Mouse (Mus musculus): Measurements from ENCODE around the gene Tmem219. TPM values are rescaled to one million over a fixed set of nuclear protein-coding genes. Genes with fewer than 3 reads are reported as not detected.

Gene Tmem219
- total RNA-seq, 1 experiment, result 14.7 TPM

GRCm38 (mm10) chr7:126929046-126929445 lies 6.3 kb upstream of the Tmem219 start:
- Histone ChIP-seq H3K36me3 (ENCODE audit: control insufficient read depth, insufficient read depth, low read length, poor library complexity, severe bottlenecking) (peaks cover 8% of the 10 kb centered on the region; the same call in 1 of the 2 replicates), H3K9ac (ENCODE audit: insufficient read depth, low read depth, low read length, poor library complexity, severe bottlenecking) (peak overlapping the region; percentile 90), H3K4me3 (ENCODE audit: insufficient read depth in 1 of 2, low read depth in 1 of 2, low read length in 2 of 2, poor library complexity in 1 of 2, severe bottlenecking in 1 of 2) (peak overlapping the region; percentile 89 to 92), H3K9me3 (ENCODE audit: control insufficient read depth, insufficient read depth, low read depth, low read length) (no peaks in the 10 kb centered on the region), H3K27ac (ENCODE audit: insufficient read depth, low read depth, low read length, poor library complexity, severe bottlenecking) (no peak overlapping the region), H3K4me1 (ENCODE audit: control insufficient read depth in 2 of 2, insufficient read depth in 2 of 2, low read length in 2 of 2, poor library complexity in 1 of 2) (peaks cover 0 to 11% of the 10 kb centered on the region in 2 experiments; a peak in 2 of 4 replicates)
- in situ Hi-C loops (cut with MboI; ENCODE audit: low sequenced_read_pairs in 2 of 2, unreplicated experiment in 2 of 2), result no loop called here
- no peak for DNase-seq (ENCODE audit: low read depth, low spot score)
- TF ChIP-seq HCFC1 (IDR thresholded peaks at IDR 0.05; ENCODE audit: borderline replicate concordance, insufficient read depth, low read length) (no peak), MAFK (IDR thresholded peaks at IDR 0.05; ENCODE audit: insufficient read depth, low read depth, low read length) (no peak), ZC3H11A (IDR thresholded peaks at IDR 0.05; ENCODE audit: borderline replicate concordance, low read depth, low read length) (no peak), CHD2 (IDR thresholded peaks at IDR 0.05; ENCODE audit: low read depth, low read length) (no peak), ZNF384 (IDR thresholded peaks at IDR 0.05; ENCODE audit: low read depth, low read length) (no peak)

- in situ Hi-C loops (cut with MboI; ENCODE audit: low sequenced_read_pairs in 2 of 2, unreplicated experiment in 2 of 2), result no loop called here
- Histone ChIP-seq H3K9me3 (ENCODE audit: control insufficient read depth, insufficient read depth, low read depth, low read length) (no peaks in the 10 kb centered on the region), H3K4me1 (ENCODE audit: control insufficient read depth in 2 of 2, insufficient read depth in 2 of 2, low read length in 2 of 2, poor library complexity in 1 of 2) (peaks cover 0 to 9% of the 10 kb centered on the region in 2 experiments; a peak in 2 of 4 replicates), H3K36me3 (ENCODE audit: control insufficient read depth, insufficient read depth, low read length, poor library complexity, severe bottlenecking) (peaks cover 8% of the 10 kb centered on the region; the same call in 1 of the 2 replicates), H3K27ac (ENCODE audit: insufficient read depth, low read depth, low read length, poor library complexity, severe bottlenecking) (no peak within 1 kb of the TSS), H3K9ac (ENCODE audit: insufficient read depth, low read depth, low read length, poor library complexity, severe bottlenecking) (peak within 1 kb of the TSS; percentile 90), H3K4me3 (ENCODE audit: insufficient read depth in 1 of 2, low read depth in 1 of 2, low read length in 2 of 2, poor library complexity in 1 of 2, severe bottlenecking in 1 of 2) (peak within 1 kb of the TSS; percentile 89 to 92)
- peak; percentile 78 for DNase-seq (ENCODE audit: low read depth, low spot score)
- peak; percentile 27; the same call in 1 of the 2 replicates for TF ChIP-seq ZNF384 (IDR thresholded peaks at IDR 0.05; ENCODE audit: low read depth, low read length)
- TF ChIP-seq HCFC1 (IDR thresholded peaks at IDR 0.05; ENCODE audit: borderline replicate concordance, insufficient read depth, low read length), result no peak
Observed at GRCm38 (mm10) chr7:126928384-126929037, 5.8 kb upstream of the Tmem219 start, which contains the start of gene Kctd13. Gene Kctd13, plus strand, starts transcription at chr7:126928879.

GRCm38 (mm10) chr7:126926299-126926698 lies 3.6 kb upstream of the Tmem219 start:
- no peak for TF ChIP-seq ZNF384 (IDR thresholded peaks at IDR 0.05; ENCODE audit: low read depth, low read length)
- H3K4me3 ChIP-seq (ENCODE audit: insufficient read depth in 1 of 2, low read depth in 1 of 2, low read length in 2 of 2, poor library complexity in 1 of 2, severe bottlenecking in 1 of 2), result no peak overlapping the region
- no peak overlapping the region for H3K9ac ChIP-seq (ENCODE audit: insufficient read depth, low read depth, low read length, poor library complexity, severe bottlenecking)
- peaks cover 0 to 4% of the 10 kb centered on the region in 2 experiments; a peak in 1 of 4 replicates for H3K4me1 ChIP-seq (ENCODE audit: control insufficient read depth in 2 of 2, insufficient read depth in 2 of 2, low read length in 2 of 2, poor library complexity in 1 of 2)
- DNase-seq (ENCODE audit: low read depth, low spot score), result no peak
- H3K27ac ChIP-seq (ENCODE audit: insufficient read depth, low read depth, low read length, poor library complexity, severe bottlenecking), result no peak overlapping the region
- in situ Hi-C loops (cut with MboI; ENCODE audit: low sequenced_read_pairs in 2 of 2, unreplicated experiment in 2 of 2), result no loop called here
- peaks cover 3% of the 10 kb centered on the region; the same call in 1 of the 2 replicates for H3K36me3 ChIP-seq (ENCODE audit: control insufficient read depth, insufficient read depth, low read length, poor library complexity, severe bottlenecking)
- no peaks in the 10 kb centered on the region for H3K9me3 ChIP-seq (ENCODE audit: control insufficient read depth, insufficient read depth, low read depth, low read length)

- Histone ChIP-seq H3K9me3 (ENCODE audit: control insufficient read depth, insufficient read depth, low read depth, low read length) (no peaks in the 10 kb centered on the region), H3K4me3 (ENCODE audit: insufficient read depth in 1 of 2, low read depth in 1 of 2, low read length in 2 of 2, poor library complexity in 1 of 2, severe bottlenecking in 1 of 2) (no peak overlapping the region), H3K4me1 (ENCODE audit: control insufficient read depth in 2 of 2, insufficient read depth in 2 of 2, low read length in 2 of 2, poor library complexity in 1 of 2) (no peaks in the 10 kb centered on the region), H3K9ac (ENCODE audit: insufficient read depth, low read depth, low read length, poor library complexity, severe bottlenecking) (no peak overlapping the region), H3K36me3 (ENCODE audit: control insufficient read depth, insufficient read depth, low read length, poor library complexity, severe bottlenecking) (no peaks in the 10 kb centered on the region), H3K27ac (ENCODE audit: insufficient read depth, low read depth, low read length, poor library complexity, severe bottlenecking) (no peak overlapping the region)
- no peak for TF ChIP-seq HCFC1 (IDR thresholded peaks at IDR 0.05; ENCODE audit: borderline replicate concordance, insufficient read depth, low read length)
- TF ChIP-seq ZNF384 (IDR thresholded peaks at IDR 0.05; ENCODE audit: low read depth, low read length), result no peak
- in situ Hi-C loops (cut with MboI; ENCODE audit: low sequenced_read_pairs in 2 of 2, unreplicated experiment in 2 of 2), result no loop called here
- DNase-seq (ENCODE audit: low read depth, low spot score), result no peak
Observed at GRCm38 (mm10) chr7:126923999-126924398, 1.3 kb upstream of the Tmem219 start.

- Histone ChIP-seq H3K4me3 (ENCODE audit: insufficient read depth in 1 of 2, low read depth in 1 of 2, low read length in 2 of 2, poor library complexity in 1 of 2, severe bottlenecking in 1 of 2) (no peak overlapping the region), H3K36me3 (ENCODE audit: control insufficient read depth, insufficient read depth, low read length, poor library complexity, severe bottlenecking) (no peaks in the 10 kb centered on the region), H3K9ac (ENCODE audit: insufficient read depth, low read depth, low read length, poor library complexity, severe bottlenecking) (no peak overlapping the region), H3K27ac (ENCODE audit: insufficient read depth, low read depth, low read length, poor library complexity, severe bottlenecking) (no peak overlapping the region), H3K4me1 (ENCODE audit: control insufficient read depth in 2 of 2, insufficient read depth in 2 of 2, low read length in 2 of 2, poor library complexity in 1 of 2) (no peaks in the 10 kb centered on the region), H3K9me3 (ENCODE audit: control insufficient read depth, insufficient read depth, low read depth, low read length) (no peaks in the 10 kb centered on the region)
- no peak for TF ChIP-seq MAFK (IDR thresholded peaks at IDR 0.05; ENCODE audit: insufficient read depth, low read depth, low read length)
- TF ChIP-seq CHD2 (IDR thresholded peaks at IDR 0.05; ENCODE audit: low read depth, low read length), result no peak
- TF ChIP-seq HCFC1 (IDR thresholded peaks at IDR 0.05; ENCODE audit: borderline replicate concordance, insufficient read depth, low read length), result no peak
- TF ChIP-seq ZNF384 (IDR thresholded peaks at IDR 0.05; ENCODE audit: low read depth, low read length), result no peak
- no peak for TF ChIP-seq ZC3H11A (IDR thresholded peaks at IDR 0.05; ENCODE audit: borderline replicate concordance, low read depth, low read length)
- in situ Hi-C loops (cut with MboI; ENCODE audit: low sequenced_read_pairs in 2 of 2, unreplicated experiment in 2 of 2), result no loop called here
- no peak for DNase-seq (ENCODE audit: low read depth, low spot score)
Observed at GRCm38 (mm10) chr7:126921563-126921962, 1.2 kb downstream of the Tmem219 start.
